Mouse (Mus musculus) heart, adult 2 months (tissue): ENCODE data around the gene Acpp.
A peak's percentile ranks its signal among the peaks of the same experiment; 100 is the strongest.

Experiments used
- CTCF ChIP-seq: fragments of 200-600 bp; IDR thresholded peaks from 2 replicates; pipeline ENCODE4 v1.8.1; 2022; ENCODE audit warnings: antibody characterized with exemption, mild to moderate bottlenecking, moderate library complexity
- EP300 ChIP-seq: fragments of 200-500 bp; IDR thresholded peaks from 2 replicates; pipeline ENCODE4 v1.6.1; 2011; ENCODE audit warnings: low read depth, low read length, control low read depth; ENCODE audit not compliant: insufficient read depth
- POLR2A ChIP-seq: fragments of 200-500 bp; IDR thresholded peaks from 2 replicates; pipeline ENCODE4 v1.6.1; 2011; ENCODE audit warnings: mild to moderate bottlenecking, low read depth, low read length, control low read depth; ENCODE audit not compliant: insufficient read depth

GRCm38 (mm10) chr9:104315499-104315898, 22.0 kb downstream of the Acpp start:
- TF ChIP-seq CTCF (peak; percentile 57), EP300 (no peak), POLR2A (no peak)
